Mouse (Mus musculus) ES-E14 (cell line): ENCODE results near the gene Olfr1357. TPM values are rescaled to one million over a fixed set of nuclear protein-coding genes. Genes with fewer than 3 reads are reported as not detected.
A peak's percentile ranks its signal among the peaks of the same experiment; 100 is the strongest.

Experiments
- DNase-seq: peaks from one replicate; pipeline ENCODE4 v3.0.0-alpha.2; 2013; ENCODE audit warnings: low read depth, low spot score
- H3K27ac ChIP-seq: 2 replicates; pipeline ENCODE4 v1.5.1; 2012; ENCODE audit warnings: low read depth, mild to moderate bottlenecking, low read length, moderate library complexity, mixed read lengths; ENCODE audit not compliant: poor library complexity, insufficient read depth, severe bottlenecking
- H3K36me3 ChIP-seq: 2 replicates; pipeline ENCODE4 v1.6.1; 2012; ENCODE audit warnings: mild to moderate bottlenecking, low read length, moderate library complexity, mixed read lengths; ENCODE audit not compliant: control insufficient read depth, poor library complexity, insufficient read depth, severe bottlenecking
- H3K4me1 ChIP-seq, 2 experiments: fragments of 150-350 bp in 1 of 2; sonication (generic) in 1 of 2; 2 replicates each; pipeline ENCODE4 v1.6.1; 2012; ENCODE audit warnings: low read length in 2 of 2, mild to moderate bottlenecking in 1 of 2, mixed read lengths in 1 of 2; ENCODE audit not compliant: control insufficient read depth in 2 of 2, insufficient read depth in 2 of 2, poor library complexity in 1 of 2
- H3K4me3 ChIP-seq, 2 experiments: fragments of 150-350 bp in 1 of 2; sonication (generic) in 1 of 2; 2 replicates each; pipeline ENCODE4 v1.5.1; 2012; ENCODE audit warnings: low read length in 2 of 2, low read depth in 1 of 2, mild to moderate bottlenecking in 1 of 2, mixed read lengths in 1 of 2; ENCODE audit not compliant: insufficient read depth in 1 of 2, poor library complexity in 1 of 2, severe bottlenecking in 1 of 2
- H3K9ac ChIP-seq: 2 replicates; pipeline ENCODE4 v1.6.1; 2012; ENCODE audit warnings: low read depth, mild to moderate bottlenecking, low read length, mixed read lengths; ENCODE audit not compliant: poor library complexity, insufficient read depth, severe bottlenecking
- H3K9me3 ChIP-seq: fragments of 150-350 bp; sonication (generic); 2 replicates; pipeline ENCODE4 v1.6.1; 2012; ENCODE audit warnings: low read depth, mild to moderate bottlenecking, low read length; ENCODE audit not compliant: control insufficient read depth, insufficient read depth
- CHD2 ChIP-seq: IDR thresholded peaks from 2 replicates; pipeline ENCODE4 v1.6.1; 2014; ENCODE audit warnings: mild to moderate bottlenecking, low read depth, low read length, inconsistent platforms
- HCFC1 ChIP-seq: IDR thresholded peaks from 2 replicates; pipeline ENCODE4 v1.6.1; 2012; ENCODE audit warnings: low read length, inconsistent platforms, borderline replicate concordance; ENCODE audit not compliant: insufficient read depth
- MAFK ChIP-seq: IDR thresholded peaks from 2 replicates; pipeline ENCODE4 v1.6.1; 2014; ENCODE audit warnings: mild to moderate bottlenecking, low read depth, low read length, inconsistent platforms; ENCODE audit not compliant: insufficient read depth
- ZC3H11A ChIP-seq: IDR thresholded peaks from 2 replicates; pipeline ENCODE4 v1.6.1; 2012; ENCODE audit warnings: low read depth, mild to moderate bottlenecking, inconsistent platforms, low read length, borderline replicate concordance
- ZNF384 ChIP-seq: IDR thresholded peaks from 2 replicates; pipeline ENCODE4 v1.6.1; 2012; ENCODE audit warnings: low read depth, low read length, inconsistent platforms
- in situ Hi-C, 2 experiments: fragments of 600-800 bp; cut with MboI; formaldehyde crosslinking; loops; one replicate each; pipeline ENCODE4 v1.15.1; 2025; ENCODE audit warnings: low sequenced_read_pairs in 2 of 2, inconsistent platforms in 1 of 2; ENCODE audit not compliant: unreplicated experiment in 2 of 2
- total RNA-seq: library from RNA; depleted of rRNA; stranded (reverse); fragments of 300-350 nt; gene quantifications from 2 replicates; pipeline ENCODE4 v1.2.3, GENCODE M21; 2012

Gene Olfr1357
- total RNA-seq, 1 experiment, result not detected

- H3K9me3 ChIP-seq, result no peaks in the 10 kb centered on the region
- H3K36me3 ChIP-seq, result peaks cover 12% of the 10 kb centered on the region
- TF ChIP-seq ZNF384 (no peak), HCFC1 (no peak), ZC3H11A (no peak), CHD2 (no peak), MAFK (no peak)
- H3K9ac ChIP-seq, result peak overlapping the region; percentile 81
- in situ Hi-C loops, result no loop called here
- peaks cover 0 to 2% of the 10 kb centered on the region in 2 experiments; a peak in 2 of 4 replicates for H3K4me1 ChIP-seq
- H3K27ac ChIP-seq, result no peak overlapping the region
- peak overlapping the region; percentile 64 to 80 for H3K4me3 ChIP-seq
- DNase-seq, result no peak
Measured at GRCm38 (mm10) chr10:78575105-78575632, 42.7 kb downstream of the Olfr1357 start.

GRCm38 (mm10) chr10:78574250-78575104, 43.4 kb downstream of the Olfr1357 start, which contains the start of gene Ilvbl:
TSS of gene Ilvbl (plus strand) at chr10:78574346.
- Histone ChIP-seq H3K9ac (peak within 1 kb of the TSS; percentile 81), H3K36me3 (peaks cover 9% of the 10 kb centered on the region), H3K9me3 (no peaks in the 10 kb centered on the region), H3K4me1 (peaks cover 0 to 2% of the 10 kb centered on the region in 2 experiments; a peak in 2 of 4 replicates), H3K4me3 (peak within 1 kb of the TSS; percentile 64 to 80), H3K27ac (peak within 1 kb of the TSS; percentile 82)
- DNase-seq, result peak; percentile 95
- in situ Hi-C loops, result no loop called here
- TF ChIP-seq MAFK (no peak), HCFC1 (no peak), ZNF384 (no peak), CHD2 (peak; percentile 84), ZC3H11A (no peak)

- Histone ChIP-seq H3K4me1 (peaks cover 0 to 2% of the 10 kb centered on the region in 2 experiments; a peak in 2 of 4 replicates), H3K4me3 (no peak overlapping the region), H3K9me3 (no peaks in the 10 kb centered on the region), H3K36me3 (peaks cover 5% of the 10 kb centered on the region; the same call in 1 of the 2 replicates), H3K9ac (no peak overlapping the region), H3K27ac (no peak overlapping the region)
- TF ChIP-seq CHD2 (no peak), MAFK (no peak), ZC3H11A (no peak), ZNF384 (no peak), HCFC1 (no peak)
- in situ Hi-C loops, result no loop called here
- DNase-seq, result no peak
Measured at GRCm38 (mm10) chr10:78573226-78573625, 44.6 kb downstream of the Olfr1357 start.

GRCm38 (mm10) chr10:78570897-78571296, 47.0 kb downstream of the Olfr1357 start:
- in situ Hi-C loops, result no loop called here
- TF ChIP-seq ZC3H11A, result no peak
- no peak for TF ChIP-seq HCFC1
- TF ChIP-seq CHD2, result no peak
- no peak for TF ChIP-seq ZNF384
- no peak for DNase-seq

More at GRCm38 (mm10) chr10:78570897-78571296, 47.0 kb downstream of the Olfr1357 start:
- H3K9ac ChIP-seq, result no peak overlapping the region
- H3K36me3 ChIP-seq, result no peaks in the 10 kb centered on the region
- H3K27ac ChIP-seq, result no peak overlapping the region
- no peak overlapping the region for H3K4me3 ChIP-seq
- H3K4me1 ChIP-seq, result peaks cover 0 to 2% of the 10 kb centered on the region in 2 experiments; a peak in 2 of 4 replicates
- no peaks in the 10 kb centered on the region for H3K9me3 ChIP-seq
